Mouse (Mus musculus): ENCODE results near the gene Trim26. TPM values are rescaled to one million over a fixed set of nuclear protein-coding genes. Genes with fewer than 3 reads are reported as not detected.
"Not testable (repeated sequence)": the region's sequence is repeated elsewhere in the genome, so short reads cannot be mapped to it uniquely, and the experiment has no call there.

Trim26 gene
- 10 to 100 TPM; 20.6 to 23.4 TPM for total RNA-seq (2021)
- long read RNA-seq, experiment 1, partial matches to known transcripts: 0 of 5 reads
- long read RNA-seq, experiment 1, other reads (novel, unspliced or antisense): 5 of 5 reads
- long read RNA-seq, experiment 2, partial matches to known transcripts: 2 of 5 reads
- long read RNA-seq, experiment 2, other reads (novel, unspliced or antisense): 3 of 5 reads

DNA sequence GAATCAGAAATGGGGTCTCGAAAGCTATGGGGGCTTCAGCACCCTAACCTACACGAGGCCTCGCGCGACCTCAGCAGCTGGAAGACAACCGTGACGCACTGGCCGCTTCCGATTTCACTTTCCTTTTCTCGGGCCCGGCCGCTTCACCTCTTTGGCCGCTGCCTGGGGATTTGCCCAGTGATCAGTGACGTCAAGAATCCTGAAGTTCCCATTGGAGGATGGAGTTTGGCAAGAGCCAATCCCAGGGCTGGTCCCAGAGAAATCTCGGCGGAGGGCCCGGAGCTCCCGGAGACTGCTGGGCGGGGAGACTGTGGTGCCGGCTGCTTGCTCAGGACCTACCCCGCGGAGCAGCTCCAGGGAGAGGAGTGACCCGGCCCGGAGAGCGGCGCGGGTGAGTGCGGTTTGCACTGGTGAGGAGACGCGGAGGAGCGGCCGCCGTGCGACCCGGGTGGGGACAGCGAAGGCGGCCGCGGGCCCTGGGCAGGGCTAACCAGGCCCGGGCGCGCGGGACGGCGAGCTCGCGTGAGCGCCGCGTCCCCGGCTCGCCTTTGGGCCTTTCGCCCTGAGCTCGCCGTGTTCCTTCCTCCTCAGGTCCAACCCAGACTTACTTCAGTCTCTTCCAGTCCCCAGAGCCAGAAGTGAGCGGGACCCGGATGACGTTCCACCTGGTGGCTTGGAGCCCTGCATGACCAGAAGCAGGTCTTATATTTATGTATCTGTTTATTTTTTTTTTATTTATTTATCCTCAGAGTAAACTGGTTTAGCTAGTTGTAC, at the start of gene Trim26:
Gene Trim26 (plus strand): TSS at position 261 of the 774 bp plus-strand sequence.
- DNase-seq: peak; percentile 97 to 99
- intact Hi-C loops (cut with DNase I): loop anchor here (5.0 kb wide), 2 partner anchors 165 to 210 kb away; partner anchors contain the start of genes Gabbr1 and Zfp57

DNA sequence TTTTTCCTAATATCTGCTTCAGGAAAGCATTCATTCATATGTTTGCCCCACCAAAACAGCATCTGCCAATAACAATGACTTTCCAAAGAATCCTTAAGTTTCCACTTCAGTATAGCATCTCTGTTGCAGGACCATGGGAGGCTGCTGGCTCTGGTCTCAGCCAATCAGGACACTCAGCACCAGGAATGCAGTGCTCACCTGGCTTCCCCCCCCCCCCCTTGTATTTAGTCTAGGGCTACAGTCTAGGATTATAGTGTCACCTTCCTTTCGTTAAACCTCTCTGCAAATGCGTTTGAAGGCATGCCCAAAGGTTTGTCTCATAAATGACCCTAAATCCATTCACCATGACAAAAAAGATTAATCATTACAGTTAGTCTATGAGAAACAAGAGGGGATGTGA, 48.6 kb upstream of the Trim26 start:
- DNase-seq: no peak
- intact Hi-C loops (cut with DNase I): loop anchor here (5.0 kb wide), 2 partner anchors 431 to 481 kb away; no protein-coding TSS in a partner anchor

DNA sequence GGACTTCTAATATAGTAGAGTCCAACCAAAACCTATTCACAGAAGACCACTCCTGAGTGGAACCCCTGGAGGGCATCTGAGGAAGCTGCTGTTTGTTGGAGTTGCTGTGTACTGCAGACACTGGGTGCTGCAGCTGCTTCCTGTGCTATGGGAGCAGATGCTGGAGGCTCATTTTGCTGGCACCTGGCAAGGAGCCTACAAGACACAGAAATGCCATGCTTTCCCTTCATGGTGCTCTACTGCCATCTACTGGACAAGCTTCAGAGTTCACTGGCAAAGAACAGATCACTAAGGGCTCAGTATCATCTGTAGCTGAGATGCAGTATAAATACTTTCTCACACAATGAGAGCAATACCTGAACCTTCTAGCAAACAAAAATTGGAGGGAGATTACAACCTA, 48.1 kb upstream of the Trim26 start:
- intact Hi-C loops (cut with DNase I): loop anchor here (5.0 kb wide), 2 partner anchors 432 to 482 kb away; no protein-coding TSS in a partner anchor
- peak; percentile 53 to 75 for DNase-seq

DNA sequence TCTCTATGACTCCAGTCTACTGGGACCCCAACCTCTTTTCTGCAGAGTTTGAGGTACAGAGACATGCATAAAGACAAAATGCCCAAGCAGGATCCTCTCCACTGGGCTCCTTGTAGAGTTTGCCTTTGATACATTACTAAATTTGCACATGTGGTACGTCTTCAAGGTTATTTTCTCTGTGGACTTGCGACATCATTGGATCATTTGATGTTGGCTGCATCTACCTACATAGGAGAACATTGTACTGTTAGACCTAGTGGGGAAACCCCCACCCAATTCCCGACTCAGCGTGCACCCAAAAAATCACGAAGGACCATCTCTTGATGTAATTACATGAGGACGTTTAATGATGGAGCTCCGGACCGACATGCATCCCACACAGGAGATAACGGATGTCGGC, 37.4 kb upstream of the Trim26 start:
- intact Hi-C loops (cut with DNase I): no loop called here

DNA sequence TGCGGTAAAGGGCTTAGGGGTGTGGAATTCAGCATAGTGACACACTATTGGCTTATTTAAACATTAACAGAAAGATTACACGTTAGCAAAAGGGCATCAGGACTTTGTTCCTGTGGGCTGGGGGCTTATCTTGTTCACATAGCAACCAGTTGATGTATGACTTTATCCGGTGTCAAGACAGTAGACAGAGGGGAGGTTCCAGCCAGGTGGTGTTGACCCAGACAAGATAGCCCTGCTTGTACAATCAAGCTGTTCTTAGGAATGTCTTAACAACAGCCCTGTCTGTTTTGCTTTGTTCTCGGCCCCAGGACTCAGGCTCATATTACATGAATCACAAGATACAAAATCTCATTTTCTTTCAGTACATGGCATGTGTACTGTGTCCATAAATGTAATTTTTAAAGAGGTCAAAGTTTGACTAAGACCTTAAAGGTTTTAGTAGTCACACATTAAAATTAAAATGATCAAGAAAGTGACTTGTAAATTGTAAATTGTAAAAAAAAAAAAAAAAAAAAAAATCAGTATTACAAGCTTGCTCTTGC, 36.9 kb upstream of the Trim26 start:
- DNase-seq; intact Hi-C loops (cut with DNase I): not testable (repeated sequence)

More for the DNA sequence above, 37.4 kb upstream of the Trim26 start:
- DNase-seq: no peak

DNA sequence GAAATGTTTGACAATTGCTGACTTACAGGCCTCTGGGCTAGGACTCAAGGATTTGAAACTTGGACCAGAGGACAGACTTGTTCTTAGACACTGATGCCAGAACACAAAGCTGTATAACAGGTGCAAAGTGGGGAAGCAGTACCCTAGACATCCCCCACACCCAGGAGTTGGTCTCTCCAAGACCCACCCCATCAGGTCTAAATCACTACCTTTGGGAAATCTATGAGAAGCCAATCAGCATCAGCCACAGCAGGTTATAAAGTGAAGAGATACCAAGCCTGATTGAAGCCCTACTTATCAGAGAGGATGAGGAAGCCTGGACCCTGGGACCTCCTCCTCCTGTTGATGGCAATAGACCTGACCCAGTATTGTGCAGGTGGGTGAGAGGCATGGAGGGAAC, 25.1 kb upstream of the Trim26 start, which contains the start of gene H2-M10.6:
Gene H2-M10.6 (plus strand): TSS at position 301 of the 400 bp plus-strand sequence.
- no peak for DNase-seq
- intact Hi-C loops (cut with DNase I): loop anchor here (1.0 kb wide), 1 partner anchor 447 kb away; no protein-coding TSS in a partner anchor

DNA sequence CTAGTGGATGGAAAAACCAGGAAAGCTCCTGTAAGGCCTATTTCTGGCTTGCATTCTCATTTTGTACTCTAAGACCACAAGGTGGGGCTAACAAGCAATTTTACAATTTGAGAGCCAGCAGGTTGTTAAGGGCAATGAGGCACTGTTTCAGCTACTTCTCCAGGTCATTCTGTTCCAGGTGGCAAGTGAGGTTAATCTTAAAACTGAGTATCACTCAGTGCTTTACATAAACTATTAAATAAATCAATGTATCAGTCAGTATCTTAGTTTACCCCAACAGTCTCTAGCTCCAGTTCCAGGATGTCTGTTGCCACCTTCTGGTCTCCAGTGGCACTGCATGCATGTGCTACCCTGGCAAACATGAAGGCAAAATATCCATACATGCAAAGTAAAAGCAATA, 12.9 kb upstream of the Trim26 start:
- intact Hi-C loops (cut with DNase I): loop anchor here (5.0 kb wide), 1 partner anchor 223 kb away; the partner anchor contains the start of gene Gabbr1

DNA sequence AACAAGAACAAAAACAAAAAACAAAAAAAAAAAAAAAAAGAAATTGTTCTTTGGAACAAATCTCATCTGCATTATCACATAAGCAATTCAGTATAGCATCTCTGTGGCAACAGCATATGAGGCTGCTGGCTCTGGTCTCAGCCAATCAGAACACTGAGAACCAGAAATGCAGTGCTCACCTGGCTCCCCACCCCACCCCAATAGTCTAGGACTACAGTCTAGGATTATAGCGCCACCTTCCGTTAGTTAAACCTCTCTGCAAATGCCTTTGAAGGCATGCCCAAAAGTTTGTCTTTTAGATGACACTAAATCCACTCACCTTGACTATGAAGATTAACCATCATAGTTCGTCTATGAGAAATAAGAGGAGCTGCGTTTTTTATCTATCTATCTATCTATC, 11.4 kb upstream of the Trim26 start:
- intact Hi-C loops (cut with DNase I): loop anchor here (5.0 kb wide), 1 partner anchor 72 kb away; the partner anchor contains the start of gene Trim31
- no peak for DNase-seq

More for the DNA sequence above, 12.9 kb upstream of the Trim26 start:
- peak; percentile 46 to 62 for DNase-seq

DNA sequence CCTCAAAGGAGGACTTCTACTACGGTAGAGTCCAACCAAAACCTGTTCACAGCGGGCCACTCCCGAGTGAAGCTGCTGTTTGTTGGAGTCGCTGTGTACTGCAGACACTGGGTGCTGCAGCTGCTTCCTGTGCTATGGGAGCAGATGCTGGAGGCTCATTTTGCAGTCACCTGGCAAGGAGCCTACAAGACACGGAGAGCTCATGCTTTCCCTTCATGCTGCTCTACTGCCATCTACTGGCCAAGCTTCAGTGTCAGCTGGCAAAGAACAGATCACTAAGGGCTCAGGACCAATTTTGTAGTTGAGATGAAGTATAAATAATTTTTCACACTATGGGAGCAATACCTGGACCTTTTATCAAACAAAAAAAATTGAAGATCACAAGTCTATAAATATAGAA, 10.9 kb upstream of the Trim26 start:
- intact Hi-C loops (cut with DNase I): loop anchor here (5.0 kb wide), 1 partner anchor 71 kb away; the partner anchor contains the start of gene Trim31
- DNase-seq: peak; percentile 84 to 94

DNA sequence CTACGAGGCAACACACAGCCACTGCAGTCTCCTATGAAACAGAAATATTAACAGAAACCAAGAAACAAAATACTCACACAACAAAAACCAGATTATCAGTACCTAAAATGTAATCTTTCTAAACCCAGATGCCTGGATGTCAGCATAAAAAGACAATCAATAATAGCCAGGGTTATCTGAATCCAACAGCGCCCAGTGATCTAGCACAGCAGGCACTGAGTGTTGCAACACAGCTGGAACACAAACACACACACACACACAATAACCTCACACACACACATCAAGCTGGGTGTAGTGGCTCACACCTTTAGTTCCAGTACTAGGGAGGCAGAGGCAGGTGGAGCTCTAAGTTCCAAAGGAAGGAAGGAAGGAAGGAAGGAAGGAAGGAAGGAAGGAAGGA, 8.4 kb upstream of the Trim26 start:
- no peak for DNase-seq
- intact Hi-C loops (cut with DNase I): loop anchor here (5.0 kb wide), 1 partner anchor 69 kb away; the partner anchor contains the start of gene Trim31

DNA sequence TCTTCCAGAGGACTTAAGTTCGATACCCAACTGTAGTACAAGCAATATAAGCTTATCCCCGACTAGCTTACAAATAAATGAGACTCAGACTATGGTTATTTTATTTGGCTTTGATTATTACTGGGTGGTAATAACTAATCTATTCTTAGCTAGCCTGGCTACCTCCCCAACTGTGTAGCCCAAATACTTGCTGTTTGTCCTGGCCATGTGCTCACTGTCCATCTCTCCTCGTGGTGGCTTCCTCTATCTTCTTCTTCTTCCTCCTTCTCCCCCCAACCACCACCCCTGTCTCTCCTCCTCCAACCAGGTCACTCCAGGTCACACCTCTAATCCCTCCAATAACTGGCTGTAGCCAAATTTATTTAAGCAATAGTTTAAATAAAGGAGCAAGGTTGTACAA, 6.5 kb upstream of the Trim26 start:
- intact Hi-C loops (cut with DNase I): no loop called here
- DNase-seq: no peak

DNA sequence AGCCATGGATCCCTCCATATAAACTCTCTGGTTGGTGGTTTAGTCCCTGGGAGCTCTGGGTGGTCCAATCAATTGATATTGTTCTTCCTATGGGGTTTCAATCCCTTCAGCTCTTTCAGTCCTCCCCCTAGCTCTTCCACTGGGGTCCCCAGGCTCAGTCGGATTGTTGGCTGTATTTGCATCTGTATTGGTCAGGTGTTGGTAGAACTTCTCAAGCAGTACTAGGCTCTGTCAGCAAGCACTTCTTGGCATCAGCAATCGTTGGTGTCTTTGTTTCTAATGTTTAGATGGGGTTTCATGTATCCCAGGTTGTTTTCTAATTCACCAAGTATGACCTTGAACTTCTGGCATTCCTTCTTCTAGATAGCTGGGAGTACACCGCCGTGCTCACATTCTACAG, 4.2 kb upstream of the Trim26 start:
- intact Hi-C loops (cut with DNase I): no loop called here
- DNase-seq: no peak

DNA sequence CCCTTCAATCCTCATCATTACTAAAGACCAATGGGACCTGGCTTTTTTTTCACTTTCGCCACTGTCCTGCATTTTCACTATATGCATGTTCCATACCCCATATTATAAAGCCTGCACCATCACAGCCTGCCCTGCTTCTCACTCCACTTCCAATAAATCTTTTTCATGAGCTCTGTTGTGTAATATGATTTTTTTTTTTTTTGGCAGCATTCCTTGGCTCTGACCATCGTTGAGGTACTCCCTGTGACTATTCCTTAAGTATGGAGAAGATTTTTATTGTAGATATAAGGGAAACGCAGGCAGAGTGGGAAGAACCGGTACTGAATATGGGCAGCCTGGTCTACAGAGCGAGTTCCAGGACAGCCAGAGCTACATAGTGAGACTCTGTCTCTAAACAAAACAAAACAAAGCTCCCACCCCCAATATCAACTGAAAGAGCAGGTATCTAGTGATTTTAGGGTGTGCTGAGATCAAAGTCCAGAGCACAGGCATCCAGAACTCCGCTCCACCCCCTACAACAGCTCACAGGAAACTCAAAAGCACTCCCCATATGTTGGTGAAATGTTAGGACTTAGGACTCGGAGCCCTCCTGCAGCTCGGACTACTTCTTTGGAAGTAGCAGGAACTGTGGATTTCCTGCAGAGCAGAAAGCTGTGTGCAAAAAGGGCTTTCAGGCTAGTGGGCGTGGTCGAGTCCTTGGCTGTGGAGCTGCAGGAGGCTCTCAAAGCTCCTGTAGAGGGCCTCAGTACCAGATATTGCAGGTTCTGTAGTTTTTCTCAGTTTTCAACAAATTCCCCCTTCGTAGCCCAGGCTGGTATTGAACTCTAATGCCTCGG, 1.1 kb upstream of the Trim26 start:
- intact Hi-C loops (cut with DNase I): loop anchor here (5.0 kb wide), 2 partner anchors 166 to 211 kb away; partner anchors contain the start of genes Gabbr1 and Zfp57
- peak; percentile 62 to 70 for DNase-seq

DNA sequence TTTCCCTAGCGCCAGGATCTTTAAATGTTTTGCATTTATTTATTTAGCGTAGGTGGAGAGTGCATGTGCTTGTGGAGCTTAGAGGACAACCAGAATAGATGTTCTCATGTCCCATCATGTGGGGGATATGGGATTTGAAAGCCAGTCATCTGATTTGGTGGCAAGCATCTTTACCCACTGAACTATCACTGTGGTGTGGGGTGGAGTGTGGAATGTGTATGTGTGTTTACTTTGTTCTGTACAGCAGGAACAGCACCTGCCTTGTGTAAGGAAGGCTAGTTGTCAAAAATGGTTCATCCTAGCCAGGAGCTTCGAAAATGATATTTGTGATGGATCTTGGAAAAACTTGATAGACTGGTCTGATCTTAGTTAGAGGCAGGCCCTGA, 514 bp upstream of the Trim26 start:
- intact Hi-C loops (cut with DNase I): loop anchor here (5.0 kb wide), 2 partner anchors 166 to 211 kb away; partner anchors contain the start of genes Gabbr1 and Zfp57
- DNase-seq: no peak

DNA sequence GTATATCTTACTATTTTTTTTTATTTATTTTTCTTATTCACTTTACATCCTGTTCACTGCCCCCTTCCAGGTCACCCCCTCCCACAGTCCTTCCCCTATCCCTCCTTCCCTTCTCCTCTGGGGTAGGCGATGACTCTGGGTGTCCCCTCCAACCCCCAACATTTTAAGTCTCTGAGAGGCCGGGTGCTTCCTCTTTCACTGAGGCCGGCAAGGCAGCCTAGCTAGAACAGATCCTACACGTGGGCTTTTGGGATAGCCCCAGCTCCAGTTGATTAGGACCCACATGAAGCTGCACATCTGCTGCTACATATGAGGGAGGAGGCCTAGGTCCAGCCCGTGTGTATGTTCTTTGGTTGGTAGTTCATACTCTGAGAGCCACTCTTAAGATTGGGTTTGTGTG, 2.1 kb downstream of the Trim26 start:
- DNase-seq: no peak
- intact Hi-C loops (cut with DNase I): loop anchor here (5.0 kb wide), 2 partner anchors 163 to 208 kb away; partner anchors contain the start of genes Gabbr1 and Zfp57

DNA sequence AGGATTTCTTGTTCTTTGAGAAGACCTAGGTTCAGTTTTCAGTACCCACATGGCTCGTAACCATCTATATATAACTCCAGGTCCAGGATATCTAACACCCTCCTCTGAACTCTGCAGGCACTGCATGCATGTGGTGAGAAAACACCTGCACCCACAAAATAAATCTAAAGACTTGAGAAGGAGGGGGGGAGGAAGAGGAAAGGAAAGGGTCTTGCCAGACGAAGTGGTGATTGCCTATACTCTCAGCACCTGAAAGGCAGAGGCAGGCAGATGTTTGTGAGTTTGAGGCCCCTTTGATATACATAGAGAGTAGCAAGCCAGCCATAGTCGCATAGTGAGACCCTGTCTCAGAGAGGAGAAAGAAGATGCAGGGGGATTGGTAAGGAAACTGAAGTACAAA, 3.0 kb downstream of the Trim26 start:
- intact Hi-C loops (cut with DNase I): loop anchor here (5.0 kb wide), 3 partner anchors 112 to 207 kb away; partner anchors contain the start of genes Gabbr1, Ppp1r11 and Zfp57
- no peak for DNase-seq

DNA sequence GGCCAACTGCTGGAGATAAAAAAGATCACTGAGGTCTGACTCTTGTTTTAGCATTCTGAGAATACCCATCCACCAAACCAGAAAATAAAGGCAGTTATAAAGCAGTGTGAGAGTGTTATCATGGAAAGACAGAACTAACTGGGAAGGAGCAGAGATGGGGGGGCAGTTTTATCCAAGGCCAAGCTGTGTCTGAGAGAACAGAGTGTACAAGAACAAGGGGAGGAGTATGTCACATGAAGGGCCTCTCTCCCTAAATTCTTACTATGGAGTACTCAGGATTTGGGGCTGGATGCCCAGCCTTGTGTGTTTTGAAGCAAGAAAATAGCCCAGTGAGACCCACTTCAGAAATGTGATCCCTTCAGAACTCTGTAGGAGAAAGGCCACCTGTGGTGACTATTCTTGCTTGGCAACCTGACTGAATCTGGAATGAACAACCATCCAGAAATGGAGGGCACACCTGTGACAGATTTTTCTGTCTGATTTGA, 4.1 kb downstream of the Trim26 start:
- DNase-seq: no peak
- intact Hi-C loops (cut with DNase I): loop anchor here (5.0 kb wide), 1 partner anchor 111 kb away; the partner anchor contains the start of gene Ppp1r11

DNA sequence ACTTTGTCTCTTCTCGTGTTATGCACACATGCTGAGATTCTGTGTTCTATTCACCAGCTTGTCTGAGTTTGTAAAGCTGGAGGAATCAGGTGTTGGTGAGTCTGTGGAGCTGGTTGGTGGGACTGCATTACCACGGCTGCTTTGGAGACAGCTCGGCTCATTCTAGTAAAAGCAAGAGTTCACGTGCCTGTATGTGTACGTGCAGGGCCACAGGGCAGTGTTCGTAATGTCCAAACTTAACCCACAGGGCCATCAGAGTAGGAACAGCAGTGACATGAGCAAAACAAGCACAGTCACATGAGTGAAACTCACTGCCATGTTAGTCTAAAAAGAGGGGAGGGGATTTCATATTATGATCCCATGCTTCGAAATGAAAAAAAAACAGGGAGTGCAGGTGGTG, 6.8 kb downstream of the Trim26 start:
- no peak for DNase-seq
- intact Hi-C loops (cut with DNase I): loop anchor here (5.0 kb wide), 1 partner anchor 109 kb away; the partner anchor contains the start of gene Ppp1r11

DNA sequence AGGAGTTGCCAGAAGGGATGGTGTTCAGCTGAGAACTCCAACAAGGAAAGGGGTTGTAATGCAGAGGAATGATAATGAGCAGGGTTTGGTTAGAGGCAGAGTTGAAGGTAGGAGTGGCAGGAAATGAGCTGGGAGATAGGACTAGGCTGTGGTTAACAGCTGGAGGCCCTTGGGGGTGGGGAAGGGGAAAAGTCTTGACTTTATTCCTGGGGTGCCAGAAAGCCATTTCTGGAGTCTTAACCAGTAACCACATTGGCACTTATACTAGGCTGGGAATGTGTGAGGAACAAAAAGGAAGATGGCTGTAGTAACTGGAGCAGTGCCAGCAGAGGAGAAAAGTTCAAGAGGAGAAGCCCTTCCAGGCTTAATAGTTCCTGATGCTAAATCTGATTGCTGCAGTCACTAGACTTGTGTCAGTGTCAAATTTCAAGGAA, 7.4 kb downstream of the Trim26 start:
- peak in 1 of 2 experiments; percentile 21 for DNase-seq
- intact Hi-C loops (cut with DNase I): loop anchor here (5.0 kb wide), 1 partner anchor 108 kb away; the partner anchor contains the start of gene Ppp1r11

Measured in heart, postnatal 14 days (tissue).